Mouse (Mus musculus) forebrain, embryonic 10.5 days (tissue): Measurements from ENCODE around the gene Ehbp1. TPM values are rescaled to one million over a fixed set of nuclear protein-coding genes. Genes with fewer than 3 reads are reported as not detected.

ENCODE experiments used
- DNase-seq: peaks from one replicate; pipeline ENCODE4 v3.0.0-alpha.2; 2017; ENCODE audit warnings: low spot score; ENCODE audit errors: extremely low spot score
- H3K27ac ChIP-seq: fragments of 300-500 bp; sonication (generic); 2 replicates; pipeline ENCODE4 v1.5.1; 2016; ENCODE audit warnings: mild to moderate bottlenecking
- H3K27me3 ChIP-seq: fragments of 300-500 bp; sonication (generic); 2 replicates; pipeline ENCODE4 v1.6.1; 2016; ENCODE audit warnings: mild to moderate bottlenecking; ENCODE audit not compliant: poor library complexity, severe bottlenecking
- H3K36me3 ChIP-seq: fragments of 300-500 bp; sonication (generic); replicated peaks from 2 replicates; pipeline ENCODE4 v1.6.1; 2016; ENCODE audit warnings: mild to moderate bottlenecking, moderate library complexity
- H3K4me1 ChIP-seq: fragments of 300-500 bp; sonication (generic); 2 replicates; pipeline ENCODE4 v1.6.1; 2016
- H3K4me3 ChIP-seq: fragments of 300-500 bp; sonication (generic); 2 replicates; pipeline ENCODE4 v1.5.1; 2016; ENCODE audit warnings: mild to moderate bottlenecking, moderate library complexity
- H3K9me3 ChIP-seq: fragments of 300-500 bp; sonication (generic); 2 replicates; pipeline ENCODE4 v1.6.1; 2016; ENCODE audit warnings: mild to moderate bottlenecking, moderate library complexity
- WGBS: fragments of 180-500 bp; shearing (Covaris S2); methylation state at CpG from one replicate; pipeline ENCODE4 v1.1.7; 2016; 5-methylcytosine and 5-hydroxymethylcytosine counted together
- polyA plus RNA-seq: library from polyadenylated mRNA; unstranded; fragments of >200 nt; fragmentation: Nextera tagmentation; extraction: Ambion mirVana; gene quantifications from 2 replicates; pipeline ENCODE4 v1.2.1, GENCODE M21; 2016

Gene Ehbp1
- polyA plus RNA-seq, 1 experiment from 2014 or later, result 12.6 TPM

DNA sequence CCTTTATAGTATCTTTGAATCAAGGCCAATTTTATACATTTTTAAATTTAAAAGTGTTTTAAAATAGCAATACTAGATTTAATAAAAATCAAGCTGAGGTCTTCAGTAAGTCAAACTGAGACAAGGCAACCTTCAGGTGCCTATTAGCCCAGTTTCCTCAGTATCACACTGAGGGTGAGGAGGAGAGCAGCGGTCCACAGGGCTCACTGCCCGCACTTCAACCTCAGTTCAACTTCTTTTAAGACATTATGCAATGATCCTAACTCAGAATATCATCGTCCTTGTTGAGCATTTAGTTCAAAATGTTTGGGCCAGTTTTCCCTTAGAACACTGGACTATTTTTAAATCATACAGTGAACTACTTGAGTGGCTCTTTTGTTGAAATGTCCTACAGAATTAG lies 70.2 kb downstream of the Ehbp1 start:
- Histone ChIP-seq H3K27ac (no peak overlapping the region), H3K4me1 (0 out of 2 replicates have a peak, but pooled peaks cover 3% of the 10 kb centered on the region), H3K27me3 (no peaks in the 10 kb centered on the region), H3K9me3 (no peaks in the 10 kb centered on the region), H3K4me3 (no peak overlapping the region), H3K36me3 (peaks cover 12% of the 10 kb centered on the region)
- WGBS, result 89% methylated on average over 3 of the region's 3 CpGs
- no peak for DNase-seq

DNA sequence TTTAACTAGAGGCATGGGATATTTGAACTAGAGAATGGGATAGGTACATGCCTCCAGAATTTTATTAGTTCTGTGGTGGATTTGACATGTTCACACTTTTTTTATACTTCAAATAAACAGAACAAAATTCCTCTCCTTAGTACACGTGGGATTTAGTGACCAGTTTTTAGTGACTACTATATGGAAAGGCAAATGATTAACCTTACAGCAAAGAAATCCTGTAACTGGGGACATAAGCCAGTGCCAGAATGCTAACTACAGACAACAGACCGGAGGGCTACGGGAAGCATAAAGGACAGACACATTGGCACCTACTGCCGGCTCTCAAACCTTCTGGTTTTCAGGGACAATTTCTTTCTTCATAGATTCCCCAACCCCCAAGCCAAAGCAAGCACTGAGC lies 72.4 kb downstream of the Ehbp1 start:
- H3K4me3 ChIP-seq, result no peak overlapping the region
- no peaks in the 10 kb centered on the region for H3K36me3 ChIP-seq
- H3K4me1 ChIP-seq, result 0 out of 2 replicates have a peak, but pooled peaks cover 3% of the 10 kb centered on the region
- no peak for DNase-seq
- no peak overlapping the region for H3K27ac ChIP-seq
- WGBS, result 90% methylated on average over 4 of the region's 4 CpGs
- H3K9me3 ChIP-seq, result no peaks in the 10 kb centered on the region
- no peaks in the 10 kb centered on the region for H3K27me3 ChIP-seq

DNA sequence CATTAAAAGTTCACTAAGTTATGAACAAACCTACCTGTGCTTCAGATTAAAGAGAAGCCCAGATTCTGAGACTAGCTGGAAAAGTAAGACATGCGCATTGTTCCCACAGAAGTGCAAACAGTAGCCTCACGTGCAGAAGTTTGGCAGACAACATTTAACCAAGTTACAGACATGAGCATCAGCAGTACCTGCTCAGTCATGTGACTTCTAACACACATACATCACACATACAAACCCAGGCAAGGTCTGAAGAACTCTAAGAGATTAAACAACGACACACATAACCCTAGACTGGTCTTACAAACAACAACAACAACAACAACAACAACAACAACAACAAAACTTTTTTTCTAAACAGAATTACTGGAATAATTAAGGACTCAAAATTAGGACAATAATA lies 72.9 kb downstream of the Ehbp1 start:
- Histone ChIP-seq H3K4me1 (0 out of 2 replicates have a peak, but pooled peaks cover 3% of the 10 kb centered on the region), H3K4me3 (no peak overlapping the region), H3K27ac (no peak overlapping the region), H3K27me3 (no peaks in the 10 kb centered on the region), H3K9me3 (no peaks in the 10 kb centered on the region), H3K36me3 (no peaks in the 10 kb centered on the region)
- no peak for DNase-seq
- 90% methylated on average over 3 of the region's 3 CpGs for WGBS

DNA sequence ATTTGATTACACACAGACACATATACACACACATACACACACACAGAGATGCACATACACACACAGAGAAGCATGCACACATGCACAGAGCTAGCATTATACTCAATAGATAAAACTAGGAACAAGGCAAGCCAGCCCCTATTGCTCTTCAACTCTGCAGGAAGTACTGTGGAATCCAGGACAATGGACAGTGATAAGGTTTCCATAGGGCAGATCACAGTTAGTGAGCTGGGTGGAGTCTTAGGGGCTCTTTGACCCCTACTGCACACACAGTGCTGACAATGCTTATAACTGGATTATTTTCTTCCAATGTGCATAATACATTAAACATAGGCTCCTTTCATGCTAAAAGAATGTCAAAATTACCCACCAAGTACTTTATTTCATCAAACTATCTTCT lies 75.1 kb downstream of the Ehbp1 start:
- no peak for DNase-seq
- Histone ChIP-seq H3K27ac (no peak overlapping the region), H3K27me3 (no peaks in the 10 kb centered on the region), H3K9me3 (no peaks in the 10 kb centered on the region), H3K36me3 (no peaks in the 10 kb centered on the region), H3K4me1 (0 out of 2 replicates have a peak, but pooled peaks cover 3% of the 10 kb centered on the region), H3K4me3 (no peak overlapping the region)

DNA sequence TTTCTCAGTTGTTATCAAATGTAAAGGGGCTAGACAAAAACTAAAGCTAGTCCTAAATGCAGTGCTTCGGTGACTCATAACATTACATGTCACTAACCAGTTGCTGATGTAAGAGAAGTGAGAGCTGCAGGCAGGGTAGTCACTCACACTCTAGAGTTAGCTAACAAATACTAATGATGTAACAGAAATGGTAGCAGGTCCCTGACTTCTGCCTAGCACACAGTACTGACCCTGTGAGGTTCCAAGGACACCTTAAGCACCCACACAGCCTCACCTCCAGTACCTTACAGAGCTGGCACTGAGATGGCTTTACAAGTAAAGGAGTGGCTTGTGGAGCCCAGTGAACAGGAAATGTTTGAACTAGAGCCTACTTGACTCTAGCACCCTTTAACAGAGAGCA lies 86.7 kb downstream of the Ehbp1 start:
- no peaks in the 10 kb centered on the region for H3K36me3 ChIP-seq
- peaks cover 2% of the 10 kb centered on the region for H3K9me3 ChIP-seq
- 90% methylated on average over 1 of the region's 1 CpGs for WGBS
- H3K27me3 ChIP-seq, result no peaks in the 10 kb centered on the region
- no peak overlapping the region for H3K4me3 ChIP-seq
- H3K27ac ChIP-seq, result no peak overlapping the region
- no peaks in the 10 kb centered on the region for H3K4me1 ChIP-seq
- DNase-seq, result no peak

DNA sequence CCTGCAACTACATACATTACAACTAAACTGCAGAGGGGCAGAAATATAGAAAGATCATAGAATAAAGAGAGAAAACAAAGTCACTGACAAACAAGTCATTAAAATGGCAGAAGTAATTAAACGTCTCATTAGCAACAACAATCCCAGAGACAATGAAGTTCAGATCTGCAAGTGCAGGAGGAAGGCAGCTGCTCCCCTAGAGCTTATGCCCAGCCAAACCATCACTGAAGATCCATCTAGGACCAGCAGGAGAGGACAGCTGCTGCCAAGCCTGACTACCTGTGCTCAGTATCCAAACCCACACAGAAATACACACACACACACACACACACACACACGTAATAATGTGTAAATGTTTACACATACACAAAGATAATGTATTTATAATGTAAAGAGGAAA lies 92.7 kb downstream of the Ehbp1 start:
- peaks cover 6% of the 10 kb centered on the region for H3K9me3 ChIP-seq
- WGBS, result 82% methylated on average over 2 of the region's 2 CpGs

DNA sequence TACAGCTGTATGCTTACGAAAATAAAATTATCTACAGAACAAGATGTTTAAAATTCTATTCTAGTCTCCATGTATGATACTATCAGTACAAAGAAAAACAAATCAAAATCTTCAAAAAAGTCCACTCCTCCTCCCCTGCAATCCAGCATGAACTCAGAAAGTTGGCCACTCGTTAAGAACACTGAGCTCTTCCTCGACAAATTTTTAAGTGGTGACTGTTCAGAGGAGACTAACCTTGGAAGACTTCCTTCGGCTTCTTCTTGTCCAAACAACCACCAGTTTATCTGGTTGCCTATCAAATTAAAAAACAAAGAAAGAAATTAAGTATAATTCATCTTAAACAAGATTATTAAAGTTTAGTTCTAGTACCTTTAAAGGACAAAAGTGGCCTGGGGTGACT lies 94.4 kb downstream of the Ehbp1 start:
- WGBS, result 83% methylated on average over 4 of the region's 4 CpGs
- DNase-seq, result no peak
- Histone ChIP-seq H3K4me3 (no peak overlapping the region), H3K4me1 (no peaks in the 10 kb centered on the region), H3K27me3 (no peaks in the 10 kb centered on the region), H3K27ac (no peak overlapping the region), H3K36me3 (0 out of 2 replicates have a peak, but pooled peaks cover 2% of the 10 kb centered on the region), H3K9me3 (peaks cover 6% of the 10 kb centered on the region)

More for the DNA sequence above, 92.7 kb downstream of the Ehbp1 start:
- no peak for DNase-seq
- H3K27me3 ChIP-seq, result no peaks in the 10 kb centered on the region
- 0 out of 2 replicates have a peak, but pooled peaks cover 2% of the 10 kb centered on the region for H3K36me3 ChIP-seq
- no peak overlapping the region for H3K4me3 ChIP-seq
- H3K4me1 ChIP-seq, result no peaks in the 10 kb centered on the region
- H3K27ac ChIP-seq, result no peak overlapping the region

DNA sequence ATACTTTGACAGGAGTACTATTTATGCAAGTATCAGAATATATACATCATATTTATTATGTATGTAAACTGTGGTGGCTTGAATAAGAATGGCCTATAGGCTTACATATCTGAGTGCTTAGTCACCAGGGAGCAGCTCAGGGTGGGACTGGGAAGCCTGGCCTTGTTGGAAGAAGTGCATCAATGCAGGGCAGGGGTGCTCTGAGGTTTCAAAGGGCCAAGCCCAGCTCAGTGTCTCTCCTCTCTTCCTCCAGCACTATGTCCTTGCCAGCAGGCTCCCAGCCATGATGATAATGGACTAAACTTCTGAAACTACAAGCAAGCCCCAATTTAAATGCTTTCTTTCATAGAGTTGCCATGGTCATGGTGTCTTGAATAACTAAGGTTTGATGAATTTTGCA lies 95.0 kb downstream of the Ehbp1 start:
- Histone ChIP-seq H3K9me3 (peaks cover 6% of the 10 kb centered on the region), H3K27me3 (no peaks in the 10 kb centered on the region), H3K4me3 (no peak overlapping the region), H3K36me3 (0 out of 2 replicates have a peak, but pooled peaks cover 2% of the 10 kb centered on the region), H3K27ac (no peak overlapping the region), H3K4me1 (no peaks in the 10 kb centered on the region)
- DNase-seq, result no peak

DNA sequence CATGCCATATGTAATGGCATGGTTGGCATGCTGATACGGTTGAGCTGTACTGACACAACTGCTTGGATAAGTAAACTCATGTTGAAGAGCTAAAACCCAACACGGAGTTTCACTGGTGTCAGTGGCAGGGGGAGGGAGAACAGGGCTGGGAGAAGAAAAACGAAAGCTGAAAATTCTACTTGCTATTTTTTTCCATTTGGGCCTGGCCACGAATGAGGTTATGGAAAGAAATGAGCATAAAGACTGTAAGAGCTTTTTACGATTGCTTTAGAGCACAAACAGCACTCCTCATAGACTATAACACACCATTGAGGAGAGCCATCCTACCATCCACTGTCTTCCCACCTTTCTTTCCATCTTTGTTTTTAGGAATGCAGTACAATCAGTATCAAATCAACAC lies 106.5 kb downstream of the Ehbp1 start:
- WGBS, result 91% methylated on average over 5 of the region's 5 CpGs
- Histone ChIP-seq H3K27me3 (no peaks in the 10 kb centered on the region), H3K36me3 (peaks cover 4% of the 10 kb centered on the region; the same call in 1 of the 2 replicates), H3K4me1 (0 out of 2 replicates have a peak, but pooled peaks cover 4% of the 10 kb centered on the region), H3K9me3 (no peaks in the 10 kb centered on the region), H3K27ac (no peak overlapping the region), H3K4me3 (no peak overlapping the region)
- DNase-seq, result no peak

DNA sequence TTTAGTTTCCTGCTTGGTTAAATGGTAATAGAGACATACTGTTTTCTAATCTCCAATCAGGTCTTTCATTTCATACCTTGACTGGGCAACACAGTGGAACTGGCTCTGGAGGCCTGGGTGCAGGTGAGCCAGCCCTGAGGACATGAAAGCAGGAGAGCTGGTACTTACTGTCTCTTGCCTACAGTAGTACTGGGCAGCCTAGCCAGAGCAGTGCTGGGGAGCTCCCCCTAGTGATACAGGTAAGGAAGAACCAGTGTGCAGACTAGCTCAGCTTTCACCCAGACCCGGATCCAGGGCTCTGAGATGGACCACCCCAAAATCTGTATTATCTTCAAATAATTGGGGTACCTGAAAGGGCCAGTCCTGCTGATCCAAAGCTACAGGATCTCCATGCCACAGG lies 107.4 kb downstream of the Ehbp1 start:
- DNase-seq, result no peak
- Histone ChIP-seq H3K9me3 (no peaks in the 10 kb centered on the region), H3K27ac (no peak overlapping the region)

DNA sequence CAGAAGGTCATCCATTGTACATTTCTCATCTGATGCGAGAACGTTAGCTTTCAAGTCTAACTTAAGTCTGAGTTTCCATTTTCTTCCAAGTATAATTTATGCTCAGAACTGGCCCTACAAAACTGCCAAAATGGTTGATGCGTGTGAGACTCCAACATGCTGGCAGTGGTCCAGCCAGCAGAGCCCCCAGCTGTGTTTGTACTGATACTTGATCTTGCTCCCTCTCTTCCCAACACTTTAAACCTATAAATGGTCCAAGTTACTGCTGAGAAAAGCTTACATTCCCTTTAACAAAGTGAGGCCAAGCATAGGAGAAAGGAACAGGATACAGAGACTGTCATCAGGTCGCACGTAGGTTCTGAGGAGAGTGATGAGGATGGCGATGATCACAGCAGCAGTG lies 111.2 kb downstream of the Ehbp1 start:
- no peak for DNase-seq
- Histone ChIP-seq H3K4me3 (no peak overlapping the region), H3K27ac (no peak overlapping the region), H3K27me3 (no peaks in the 10 kb centered on the region), H3K36me3 (0 out of 2 replicates have a peak, but pooled peaks cover 3% of the 10 kb centered on the region), H3K9me3 (no peaks in the 10 kb centered on the region), H3K4me1 (0 out of 2 replicates have a peak, but pooled peaks cover 4% of the 10 kb centered on the region)
- WGBS, result 88% methylated on average over 6 of the region's 6 CpGs

More for the DNA sequence above, 107.4 kb downstream of the Ehbp1 start:
- Histone ChIP-seq H3K27me3 (no peaks in the 10 kb centered on the region), H3K4me1 (0 out of 2 replicates have a peak, but pooled peaks cover 4% of the 10 kb centered on the region), H3K36me3 (peaks cover 4% of the 10 kb centered on the region; the same call in 1 of the 2 replicates), H3K4me3 (no peak overlapping the region)
- WGBS, result 44% methylated on average over 1 of the region's 1 CpGs

DNA sequence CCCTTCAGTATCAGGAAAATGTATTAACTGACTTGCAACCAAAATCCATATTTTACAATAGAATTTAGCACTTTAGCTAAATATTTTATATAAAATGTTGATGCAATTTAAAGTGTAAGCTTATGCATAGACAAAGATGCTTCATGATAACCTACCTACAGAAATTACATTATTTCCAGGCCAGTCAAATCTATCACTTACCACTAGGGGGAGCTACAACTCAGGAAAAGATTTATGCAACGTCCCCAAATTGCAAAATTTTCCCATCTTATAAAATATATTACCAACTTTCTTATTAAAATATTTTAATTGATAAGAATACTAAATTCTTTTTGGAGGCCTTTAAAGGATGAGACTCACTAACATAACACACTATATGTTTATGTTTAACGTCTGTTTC lies 116.5 kb downstream of the Ehbp1 start:
- 0 out of 2 replicates have a peak, but pooled peaks cover 3% of the 10 kb centered on the region for H3K36me3 ChIP-seq
- DNase-seq, result no peak
- H3K4me3 ChIP-seq, result no peak overlapping the region
- peaks cover 5% of the 10 kb centered on the region; the same call in 1 of the 2 replicates for H3K4me1 ChIP-seq
- no peaks in the 10 kb centered on the region for H3K27me3 ChIP-seq
- H3K27ac ChIP-seq, result no peak overlapping the region
- 52% methylated on average over 2 of the region's 2 CpGs for WGBS
- H3K9me3 ChIP-seq, result no peaks in the 10 kb centered on the region

DNA sequence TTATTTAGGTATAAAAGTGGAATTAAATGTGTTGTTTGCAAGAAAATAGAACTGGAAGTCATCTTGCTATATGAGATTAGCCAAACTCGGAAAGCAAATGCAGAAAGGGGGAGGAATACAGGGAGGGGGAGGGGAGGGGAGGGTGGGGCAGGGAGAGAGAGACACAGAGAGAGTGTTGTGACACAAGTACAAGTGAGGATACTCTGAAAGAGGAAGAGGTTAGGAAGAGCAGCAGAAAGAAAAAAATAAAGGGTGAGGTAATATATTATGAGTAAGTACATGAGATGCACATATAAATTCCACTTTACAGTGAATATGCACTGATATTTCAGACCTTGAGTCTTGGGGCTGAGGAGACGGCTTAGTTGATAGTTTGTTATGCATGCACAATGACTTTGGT lies 123.9 kb downstream of the Ehbp1 start:
- 71% methylated on average over 2 of the region's 2 CpGs for WGBS
- no peaks in the 10 kb centered on the region for H3K9me3 ChIP-seq
- no peaks in the 10 kb centered on the region for H3K36me3 ChIP-seq
- H3K27me3 ChIP-seq, result no peaks in the 10 kb centered on the region
- peaks cover 15% of the 10 kb centered on the region for H3K4me1 ChIP-seq
- H3K27ac ChIP-seq, result no peak overlapping the region
- DNase-seq, result no peak
- H3K4me3 ChIP-seq, result no peak overlapping the region

DNA sequence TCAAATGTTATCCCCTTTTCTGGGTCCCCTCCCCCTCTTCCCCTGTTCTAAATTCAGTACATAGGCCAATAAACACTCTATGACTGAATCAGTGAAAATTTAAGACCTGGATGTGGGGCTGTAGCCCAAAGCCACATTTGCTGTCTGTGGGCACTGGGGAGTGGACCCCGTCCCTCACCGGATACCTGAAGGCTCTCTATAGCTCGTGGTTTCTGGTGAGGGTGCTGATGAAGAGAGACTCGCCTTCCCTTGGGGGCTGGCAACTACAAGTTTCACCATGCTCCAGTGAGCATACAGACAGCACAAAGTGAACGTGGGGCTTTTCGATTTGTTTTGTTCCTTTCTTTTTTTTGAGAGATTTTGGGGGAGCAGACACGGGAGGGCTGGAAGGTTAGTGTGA lies 125.2 kb downstream of the Ehbp1 start:
- Histone ChIP-seq H3K27me3 (no peaks in the 10 kb centered on the region), H3K4me1 (peaks cover 10% of the 10 kb centered on the region), H3K9me3 (no peaks in the 10 kb centered on the region), H3K27ac (no peak overlapping the region), H3K4me3 (no peak overlapping the region), H3K36me3 (no peaks in the 10 kb centered on the region)
- no peak for DNase-seq
- 55% methylated on average over 7 of the region's 7 CpGs for WGBS
